8 mouse cellular contexts compared by ENCODE assay signal in genomic region chr3:108411026-108411753, GRCm38 (mm10). TPM values are rescaled to one million over a fixed set of nuclear protein-coding genes. Genes with fewer than 3 reads are reported as not detected.
DNase-seq lines count a peak whose midpoint lies in the region; ATAC-seq and TF ChIP-seq lines count a peak whose summit lies in the region.

No protein-coding gene starts in this region.

- peak overlapping the region; percentile 70 for H3K27ac ChIP-seq in left cerebral cortex, adult 2 months
- peak overlapping the region; percentile 98 for H3K27ac ChIP-seq in forebrain, embryonic 13.5 days
- H3K27ac ChIP-seq in kidney, embryonic 16.5 days (ENCODE audit: low read length), result peak overlapping the region; percentile 99
- H3K27ac ChIP-seq in olfactory bulb, adult 2 months (ENCODE audit: insufficient read depth, low read depth, low read length), result peak overlapping the region; percentile 49

- H3K4me2 ChIP-seq in forebrain, embryonic 13.5 days, result peak overlapping the region; percentile 87
- H3K4me2 ChIP-seq in kidney, embryonic 16.5 days (replicated peaks; ENCODE audit: low read depth, low read length), result peak overlapping the region; percentile 53

- peak; percentile 3; the same call in 1 of the 2 replicates for ATAC-seq in forebrain, embryonic 13.5 days
- ATAC-seq in kidney, embryonic 16.5 days (ENCODE audit: low FRiP score, low TSS enrichment), result peak; percentile 83
- ATAC-seq in CD4-positive, CD25-positive, alpha-beta regulatory T cell, adult 4 months, result no peak

- peaks cover 18% of the 10 kb centered on the region for H3K9me3 ChIP-seq in forebrain, embryonic 13.5 days (replicated peaks)
- peaks cover 24% of the 10 kb centered on the region for H3K9me3 ChIP-seq in kidney, embryonic 16.5 days (ENCODE audit: low read length)

- WGBS in forebrain, embryonic 13.5 days, result 16% methylated on average over 5 of the region's 5 CpGs
- WGBS in kidney, embryonic 16.5 days, result 38% methylated on average over 5 of the region's 5 CpGs
- WGBS in olfactory bulb, adult 2 months, result 22% methylated on average over 5 of the region's 5 CpGs

- no peak for TF ChIP-seq POLR2A in olfactory bulb, adult 2 months (IDR thresholded peaks at IDR 0.05; ENCODE audit: insufficient read depth, low read depth, low read length)

- intact Hi-C loops in left cerebral cortex, adult 2 months (cut with DNase I), result no loop called here

- DNase-seq in left cerebral cortex, adult 2 months (ENCODE audit: extremely low spot score in 1 of 2, low spot score in 2 of 2), result no peak
- no peak for DNase-seq in left cerebral cortex, adult 8-10 months (ENCODE audit: low spot score in 2 of 2)
- DNase-seq in spleen, postnatal 10 days (ENCODE audit: low spot score in 2 of 2), result no peak
- no peak for DNase-seq in spleen, postnatal 14 days (ENCODE audit: low spot score in 2 of 2)

- peaks cover 76% of the 10 kb centered on the region for H3K4me1 ChIP-seq in forebrain, embryonic 13.5 days
- peaks cover 45% of the 10 kb centered on the region for H3K4me1 ChIP-seq in kidney, embryonic 16.5 days (ENCODE audit: insufficient read depth, low read length)
- H3K4me1 ChIP-seq in olfactory bulb, adult 2 months (ENCODE audit: control insufficient read depth, insufficient read depth, low read length), result peaks cover 78% of the 10 kb centered on the region

- H3K9ac ChIP-seq in forebrain, embryonic 13.5 days, result peak overlapping the region; percentile 80
- peak overlapping the region; percentile 61 for H3K9ac ChIP-seq in kidney, embryonic 16.5 days (replicated peaks; ENCODE audit: low read length)

- TF ChIP-seq CTCF in left cerebral cortex, adult 2 months (IDR thresholded peaks at IDR 0.05), result no peak
- no peak for TF ChIP-seq CTCF in olfactory bulb, adult 2 months (IDR thresholded peaks at IDR 0.05; ENCODE audit: insufficient read depth, low read depth, low read length)

- peaks cover 60% of the 10 kb centered on the region for H3K36me3 ChIP-seq in forebrain, embryonic 13.5 days (ENCODE audit: poor library complexity, severe bottlenecking)
- peaks cover 32% of the 10 kb centered on the region for H3K36me3 ChIP-seq in kidney, embryonic 16.5 days (ENCODE audit: insufficient read depth, low read length)

- no peaks in the 10 kb centered on the region for H3K27me3 ChIP-seq in forebrain, embryonic 13.5 days
- H3K27me3 ChIP-seq in kidney, embryonic 16.5 days (ENCODE audit: insufficient read depth, low read length), result peaks cover under 1% of the 10 kb centered on the region; the same call in 1 of the 2 replicates

- H3K4me3 ChIP-seq in left cerebral cortex, adult 2 months, result peak overlapping the region; percentile 44
- H3K4me3 ChIP-seq in forebrain, embryonic 13.5 days, result peak overlapping the region; percentile 43
- peak overlapping the region; percentile 31 for H3K4me3 ChIP-seq in kidney, embryonic 16.5 days (ENCODE audit: low read length)
- H3K4me3 ChIP-seq in olfactory bulb, adult 2 months (ENCODE audit: insufficient read depth, low read depth, low read length), result peak overlapping the region; percentile 38

RNA-seq across cellular contexts. Expression of gene Celsr2, which starts 4.2 kb away (rescaled TPM):
- 100 to 1,000 TPM; 163 to 185 TPM for total RNA-seq in left cerebral cortex, adult 2 months (2021)
- 100 to 1,000 TPM; 145 to 152 (median 149) TPM for total RNA-seq in left cerebral cortex, adult 8-10 months (2022)
- 45.3 and 56.9 TPM in 2 replicates for polyA plus RNA-seq in forebrain, embryonic 13.5 days (2015; fragmentation: Nextera tagmentation; extraction: Ambion mirVana)
- 21.7 and 22.1 TPM in 2 replicates for polyA plus RNA-seq in kidney, embryonic 16.5 days (2015; fragmentation: Nextera tagmentation; extraction: Ambion mirVana)
- not detected in 2 replicates for polyA plus RNA-seq in olfactory bulb, adult 2 months (2012; ENCODE audit: insufficient read depth, insufficient read length, low replicate concordance, missing spikeins)
- 1 to 10 TPM in 1 of 2 experiments, under 1 TPM in 1; 0.61 to 2.1 TPM for polyA plus RNA-seq in CD4-positive, CD25-positive, alpha-beta regulatory T cell, adult 4 months (2017; shearing (Covaris generic))

RNA-seq across cellular contexts. Expression of gene Psrc1, which starts 27.6 kb away (rescaled TPM):
- 10 to 100 TPM; 18.9 to 21.2 TPM for total RNA-seq in left cerebral cortex, adult 2 months (2021)
- total RNA-seq in left cerebral cortex, adult 8-10 months (2022), result 10 to 100 TPM; 11.1 to 13.8 (median 11.7) TPM
- 68.6 and 68.9 TPM in 2 replicates for polyA plus RNA-seq in forebrain, embryonic 13.5 days (2015; fragmentation: Nextera tagmentation; extraction: Ambion mirVana)
- polyA plus RNA-seq in kidney, embryonic 16.5 days (2015; fragmentation: Nextera tagmentation; extraction: Ambion mirVana), result 47.6 and 48.8 TPM in 2 replicates
- not detected in 2 replicates for polyA plus RNA-seq in olfactory bulb, adult 2 months (2012; ENCODE audit: insufficient read depth, insufficient read length, low replicate concordance, missing spikeins)
- polyA plus RNA-seq in CD4-positive, CD25-positive, alpha-beta regulatory T cell, adult 4 months (2017; shearing (Covaris generic)), result 1 to 10 TPM; 1.7 to 3.4 TPM

RNA-seq across cellular contexts. Expression of gene Sars, which starts 33.8 kb away (rescaled TPM):
- total RNA-seq in left cerebral cortex, adult 2 months (2021), result 100 to 1,000 TPM; 216 to 222 TPM
- total RNA-seq in left cerebral cortex, adult 8-10 months (2022), result 100 to 1,000 TPM; 234 to 244 (median 236) TPM
- polyA plus RNA-seq in forebrain, embryonic 13.5 days (2015; fragmentation: Nextera tagmentation; extraction: Ambion mirVana), result 196 and 205 TPM in 2 replicates
- 134 and 142 TPM in 2 replicates for polyA plus RNA-seq in kidney, embryonic 16.5 days (2015; fragmentation: Nextera tagmentation; extraction: Ambion mirVana)
- 343 TPM in 1 of 2 replicates, not detected in the other for polyA plus RNA-seq in olfactory bulb, adult 2 months (2012; ENCODE audit: insufficient read depth, insufficient read length, low replicate concordance, missing spikeins)
- 100 to 1,000 TPM; 164 to 188 TPM for polyA plus RNA-seq in CD4-positive, CD25-positive, alpha-beta regulatory T cell, adult 4 months (2017; shearing (Covaris generic))

RNA-seq across cellular contexts. Expression of gene Mybphl, which starts 46.5 kb away (rescaled TPM):
- 1 to 10 TPM in 1 of 2 experiments, not detected in 1; 1.0 TPM for total RNA-seq in left cerebral cortex, adult 2 months (2021)
- total RNA-seq in left cerebral cortex, adult 8-10 months (2022), result not detected
- polyA plus RNA-seq in forebrain, embryonic 13.5 days (2015; fragmentation: Nextera tagmentation; extraction: Ambion mirVana), result not detected in 2 replicates
- 0.14 TPM in 1 of 2 replicates, not detected in the other for polyA plus RNA-seq in kidney, embryonic 16.5 days (2015; fragmentation: Nextera tagmentation; extraction: Ambion mirVana)
- not detected in 2 replicates for polyA plus RNA-seq in olfactory bulb, adult 2 months (2012; ENCODE audit: insufficient read depth, insufficient read length, low replicate concordance, missing spikeins)
- polyA plus RNA-seq in CD4-positive, CD25-positive, alpha-beta regulatory T cell, adult 4 months (2017; shearing (Covaris generic)), result not detected

Comparison
In these comparisons a context has a peak if more than half of its experiments do, and no peak if none do; other contexts are left out.
1. H3K27ac ChIP-seq: peak in every context shown above with its lines; median percentile 99 in kidney, embryonic 16.5 days; 98 in forebrain, embryonic 13.5 days; 70 in left cerebral cortex, adult 2 months; 49 in olfactory bulb, adult 2 months.
2. RNA of gene Psrc1, which starts 27.6 kb away (polyA plus RNA-seq): 68.6 to 68.9 TPM in forebrain, embryonic 13.5 days and 47.6 to 48.8 TPM in kidney, embryonic 16.5 days; 1.7 to 3.4 TPM in CD4-positive, CD25-positive, alpha-beta regulatory T cell, adult 4 months and not detected in olfactory bulb, adult 2 months; every median in the first group is over 10 times any median in the second.
3. Peak in every context shown above with its lines, with median percentiles within 50 percentile points of each other: H3K4me3 ChIP-seq.